Mouse (Mus musculus): ENCODE measurements around the gene Sim2. TPM values are rescaled to one million over a fixed set of nuclear protein-coding genes. Genes with fewer than 3 reads are reported as not detected.

Sim2 gene
- polyA plus RNA-seq (2017; shearing (Covaris generic)): 0.28 TPM

GRCm38 (mm10) chr16:94084711-94085602 lies at the start of gene Sim2:
Gene Sim2, plus strand, starts transcription at chr16:94084931.

Other genes starting within 250 kb of the Sim2 start
- 15.8 TPM for gene Chaf1b, start 201.0 kb upstream of the Sim2 start, polyA plus RNA-seq (2017; shearing (Covaris generic))
- gene Cldn14, start 76.1 kb upstream of the Sim2 start, polyA plus RNA-seq (2017; shearing (Covaris generic)): not detected
- gene Hlcs, start 228.6 kb downstream of the Sim2 start, polyA plus RNA-seq (2017; shearing (Covaris generic)): 16.3 TPM
- gene Ripply3, start 243.5 kb downstream of the Sim2 start, polyA plus RNA-seq (2017; shearing (Covaris generic)): not detected

Data from effector memory CD4-positive, alpha-beta T cell, adult 7 months (primary cell).